Mouse (Mus musculus) spleen, adult 2 months (tissue): ENCODE results near the gene Card9. TPM values are rescaled to one million over a fixed set of nuclear protein-coding genes. Genes with fewer than 3 reads are reported as not detected.

Source experiments
- DNase-seq, 2 experiments: peaks; one replicate each; pipeline versions ENCODE4 v3.0.0 to v3.0.0-alpha.2; 2012 to 2021; ENCODE audit warnings: low spot score in 2 of 2, low read depth in 1 of 2
- H3K27ac ChIP-seq: fragments of 200-500 bp; 2 replicates; pipeline ENCODE4 v1.5.1; 2012; ENCODE audit warnings: low read length, inconsistent platforms; ENCODE audit not compliant: insufficient read depth
- H3K27me3 ChIP-seq: fragments of 200-500 bp; 2 replicates; pipeline ENCODE4 v1.6.1; 2012; ENCODE audit warnings: mild to moderate bottlenecking, moderate library complexity, low read length, inconsistent platforms; ENCODE audit not compliant: control insufficient read depth, insufficient read depth
- H3K36me3 ChIP-seq: fragments of 200-500 bp; 2 replicates; pipeline ENCODE4 v1.6.1; 2012; ENCODE audit warnings: mild to moderate bottlenecking, low read length, inconsistent platforms; ENCODE audit not compliant: control insufficient read depth, insufficient read depth
- H3K4me1 ChIP-seq: fragments of 200-500 bp; 2 replicates; pipeline ENCODE4 v1.6.1; 2011; ENCODE audit warnings: inconsistent platforms; ENCODE audit not compliant: control insufficient read depth, insufficient read depth, insufficient read length
- H3K4me3 ChIP-seq: fragments of 200-500 bp; 2 replicates; pipeline ENCODE4 v1.5.1; 2011; ENCODE audit warnings: mild to moderate bottlenecking, inconsistent platforms; ENCODE audit not compliant: insufficient read depth, insufficient read length; ENCODE audit errors: extremely low read depth
- CTCF ChIP-seq: fragments of 200-500 bp; IDR thresholded peaks from 2 replicates; pipeline ENCODE4 v1.5.1; 2011; ENCODE audit warnings: mild to moderate bottlenecking, inconsistent platforms; ENCODE audit not compliant: insufficient read depth, insufficient read length, insufficient replicate concordance; ENCODE audit errors: extremely low read depth
- POLR2A ChIP-seq: fragments of 200-500 bp; IDR thresholded peaks from 2 replicates; pipeline ENCODE4 v1.6.1; 2011; ENCODE audit warnings: low read depth, low read length, inconsistent platforms
- WGBS: fragments of 180-500 bp; shearing (Covaris S2); methylation state at CpG from one replicate; pipeline ENCODE4 v1.1.7; 2018; 5-methylcytosine and 5-hydroxymethylcytosine counted together
- polyA plus RNA-seq: library from polyadenylated mRNA; depleted of rRNA; stranded (reverse); fragments of >200 nt; gene quantifications from 2 replicates; pipeline ENCODE4 v1.2.3, GENCODE M21; 2012

Gene Card9
- polyA plus RNA-seq, 1 experiment, result 11.9 TPM

GRCm38 (mm10) chr2:26363481-26363880 is 2.8 kb upstream of the Card9 start:
- Histone ChIP-seq H3K4me1 (no peaks in the 10 kb centered on the region), H3K27ac (no peak overlapping the region), H3K27me3 (no peaks in the 10 kb centered on the region), H3K36me3 (peaks cover 24% of the 10 kb centered on the region), H3K4me3 (no peak overlapping the region)
- DNase-seq, result no peak
- 94% methylated on average over 5 of the region's 5 CpGs for WGBS
- TF ChIP-seq CTCF (no peak), POLR2A (no peak)

- WGBS, result 91% methylated on average over 5 of the region's 5 CpGs
- DNase-seq, result no peak
- no peak for TF ChIP-seq CTCF
- TF ChIP-seq POLR2A, result no peak
- Histone ChIP-seq H3K27me3 (no peaks in the 10 kb centered on the region), H3K36me3 (peaks cover 19% of the 10 kb centered on the region), H3K4me1 (no peaks in the 10 kb centered on the region), H3K4me3 (no peak overlapping the region), H3K27ac (no peak overlapping the region)
Observed at GRCm38 (mm10) chr2:26362991-26363390, 2.3 kb upstream of the Card9 start.

- H3K4me3 ChIP-seq, result peak overlapping the region; percentile 7; the same call in 1 of the 2 replicates
- 21% methylated on average over 6 of the region's 6 CpGs for WGBS
- no peaks in the 10 kb centered on the region for H3K36me3 ChIP-seq
- H3K27me3 ChIP-seq, result no peaks in the 10 kb centered on the region
- DNase-seq, result no peak
- no peak overlapping the region; the same call in 1 of the 2 replicates for H3K27ac ChIP-seq
- TF ChIP-seq CTCF, result no peak
- TF ChIP-seq POLR2A, result no peak
- no peaks in the 10 kb centered on the region for H3K4me1 ChIP-seq
Observed at GRCm38 (mm10) chr2:26359983-26360382, 735 bp downstream of the Card9 start.

- Histone ChIP-seq H3K4me3 (no peak overlapping the region), H3K27ac (no peak overlapping the region), H3K4me1 (no peaks in the 10 kb centered on the region), H3K36me3 (no peaks in the 10 kb centered on the region), H3K27me3 (no peaks in the 10 kb centered on the region)
- DNase-seq, result no peak
- no peak for TF ChIP-seq POLR2A
- no peak for TF ChIP-seq CTCF
- WGBS, result 90% methylated on average over 13 of the region's 13 CpGs
Observed at GRCm38 (mm10) chr2:26358667-26359320, 1.9 kb downstream of the Card9 start.

- DNase-seq, result no peak
- Histone ChIP-seq H3K27ac (no peak overlapping the region), H3K4me1 (peaks cover 3% of the 10 kb centered on the region), H3K36me3 (no peaks in the 10 kb centered on the region), H3K4me3 (no peak overlapping the region), H3K27me3 (no peaks in the 10 kb centered on the region)
- 85% methylated on average over 15 of the region's 15 CpGs for WGBS
- no peak for TF ChIP-seq CTCF
- TF ChIP-seq POLR2A, result no peak
Observed at GRCm38 (mm10) chr2:26357484-26357883, 3.2 kb downstream of the Card9 start.

GRCm38 (mm10) chr2:26356678-26357077 is 4.0 kb downstream of the Card9 start:
- no peak for DNase-seq
- WGBS, result 71% methylated on average over 7 of the region's 7 CpGs
- Histone ChIP-seq H3K27me3 (no peaks in the 10 kb centered on the region), H3K27ac (no peak overlapping the region), H3K36me3 (no peaks in the 10 kb centered on the region), H3K4me3 (no peak overlapping the region), H3K4me1 (peaks cover 4% of the 10 kb centered on the region)
- no peak for TF ChIP-seq POLR2A
- TF ChIP-seq CTCF, result no peak

GRCm38 (mm10) chr2:26356231-26356630 is 4.5 kb downstream of the Card9 start:
- no peak overlapping the region for H3K27ac ChIP-seq
- TF ChIP-seq POLR2A, result no peak
- TF ChIP-seq CTCF, result no peak
- 77% methylated on average over 4 of the region's 4 CpGs for WGBS
- H3K27me3 ChIP-seq, result no peaks in the 10 kb centered on the region
- no peaks in the 10 kb centered on the region for H3K36me3 ChIP-seq
- no peak overlapping the region for H3K4me3 ChIP-seq
- peaks cover 6% of the 10 kb centered on the region for H3K4me1 ChIP-seq
- no peak for DNase-seq
